Mouse (Mus musculus): ENCODE data around the gene Bcl2a1a.
"Not testable (repeated sequence)": the region's sequence is repeated elsewhere in the genome, so short reads cannot be mapped to it uniquely, and the experiment has no call there.

Gene Bcl2a1a

DNA sequence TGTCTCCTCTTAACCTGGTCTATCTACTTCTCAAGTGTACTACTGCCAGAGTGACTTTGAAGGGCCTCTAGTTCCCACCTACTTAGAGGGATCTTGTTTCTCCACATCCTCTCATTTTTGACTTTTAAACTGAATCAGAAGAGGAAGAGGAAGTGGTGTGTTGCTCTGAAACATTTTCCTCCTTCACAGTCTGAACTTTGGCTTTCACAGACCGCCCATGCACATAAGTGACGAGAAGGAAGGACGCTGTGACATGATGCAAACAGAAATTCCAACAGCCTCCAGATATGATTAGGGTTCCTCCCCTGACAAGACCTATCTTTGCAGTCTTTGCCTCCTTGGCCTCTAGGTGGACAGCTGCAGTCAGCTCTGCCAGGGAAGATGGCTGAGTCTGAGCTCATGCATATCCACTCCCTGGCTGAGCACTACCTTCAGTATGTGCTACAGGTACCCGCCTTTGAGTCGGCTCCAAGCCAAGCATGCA, at the start of gene Bcl2a1a:
TSS of gene Bcl2a1a (plus strand) at position 231 of the 484 bp plus-strand sequence.
- not testable (repeated sequence) for DNase-seq (ENCODE audit: low spot score in 2 of 2)

DNA sequence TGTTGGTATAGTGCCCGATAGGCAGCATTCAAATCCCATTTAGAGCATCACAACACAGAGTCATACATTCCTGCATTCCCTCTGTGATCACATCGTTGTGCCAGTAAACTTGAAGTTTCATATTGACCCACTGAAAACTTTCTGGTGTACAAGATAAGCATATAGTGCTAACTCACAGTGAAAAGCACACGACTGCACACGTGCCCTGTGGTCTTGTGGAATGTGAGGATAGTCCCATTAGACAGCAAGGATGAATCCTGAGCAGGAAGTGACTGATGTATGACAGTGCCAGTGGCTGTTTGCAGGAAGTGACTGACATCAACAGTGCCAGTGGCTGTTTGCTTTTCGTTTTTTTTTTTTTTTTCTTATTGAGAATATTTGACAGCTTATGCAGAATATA, 40.1 kb upstream of the Bcl2a1a start:
- DNase-seq (ENCODE audit: low spot score in 2 of 2), result not testable (repeated sequence)

GRCm38 (mm10) chr9:88938312-88938711, 18.4 kb upstream of the Bcl2a1a start:
- DNase-seq (ENCODE audit: low spot score in 2 of 2), result peak in 1 of 2 experiments; percentile 10

DNA sequence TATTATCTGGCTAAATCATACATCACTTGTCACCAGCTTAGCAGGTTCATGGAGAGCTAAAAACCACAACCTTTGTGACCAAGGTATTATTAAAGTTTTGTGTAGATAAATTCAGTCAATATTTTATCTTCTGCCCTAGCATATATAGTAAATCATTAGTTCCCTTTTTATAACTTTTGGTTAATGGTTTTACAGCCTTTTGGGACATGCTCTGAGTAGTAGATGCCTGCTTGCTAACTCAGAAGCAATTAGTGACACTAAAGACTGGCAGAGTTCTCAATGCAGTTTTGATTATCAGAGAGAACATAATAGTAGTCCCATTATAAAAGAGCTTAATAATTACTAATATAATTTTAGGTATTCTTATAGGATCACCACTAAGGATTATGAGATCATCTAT, 5.2 kb upstream of the Bcl2a1a start:
- not testable (repeated sequence) for DNase-seq (ENCODE audit: low spot score in 2 of 2)

GRCm38 (mm10) chr9:88953151-88953550, 3.5 kb upstream of the Bcl2a1a start:
- not testable (repeated sequence) for DNase-seq (ENCODE audit: low spot score in 2 of 2)

- DNase-seq (ENCODE audit: low spot score in 2 of 2), result not testable (repeated sequence)
These were observed 1.5 kb upstream of the Bcl2a1a start for GRCm38 (mm10) chr9:88955224-88955623.

DNA sequence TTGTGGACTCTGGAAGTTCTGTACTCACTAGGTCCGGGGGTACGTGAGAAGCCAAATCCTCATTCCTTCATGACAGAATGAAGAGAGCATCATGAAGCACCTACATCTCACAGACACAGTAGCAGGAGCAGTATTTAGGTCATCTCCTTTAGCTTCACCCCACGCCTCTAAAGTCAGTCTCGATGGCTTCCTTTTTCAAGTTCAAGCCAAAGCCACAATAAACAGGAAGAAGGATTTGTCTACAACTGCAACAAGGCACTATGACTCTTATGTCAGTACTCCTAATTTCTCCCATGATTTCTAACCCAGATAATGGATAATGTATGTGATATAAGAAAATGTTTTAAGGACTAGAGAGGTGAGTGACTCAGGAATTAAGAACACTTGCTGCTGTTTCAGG, 665 bp upstream of the Bcl2a1a start:
- not testable (repeated sequence) for DNase-seq (ENCODE audit: low spot score in 2 of 2)

DNA sequence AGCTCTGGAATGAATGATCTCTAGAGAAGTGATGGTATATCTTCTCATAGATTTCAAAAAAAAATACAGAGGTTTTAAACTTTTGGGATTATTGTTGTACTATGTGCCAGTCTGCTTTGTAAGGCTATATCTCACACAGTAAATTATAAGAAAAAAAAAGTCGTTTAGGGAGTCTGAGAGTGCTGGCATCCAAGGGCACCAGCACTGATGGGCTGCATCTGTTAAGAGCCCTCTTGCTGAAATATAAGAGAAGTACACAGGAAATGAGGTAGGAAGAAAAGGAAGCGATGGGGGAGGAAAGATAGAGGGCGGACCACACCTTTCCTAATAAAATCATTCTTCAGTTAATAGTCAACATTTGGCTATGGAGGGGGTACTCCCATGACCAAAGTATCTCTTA, 2.2 kb downstream of the Bcl2a1a start:
- no peak for DNase-seq (ENCODE audit: low spot score in 2 of 2)

GRCm38 (mm10) chr9:88959981-88960380, 3.3 kb downstream of the Bcl2a1a start:
- not testable (repeated sequence) for DNase-seq (ENCODE audit: low spot score in 2 of 2)

- not testable (repeated sequence) for DNase-seq (ENCODE audit: low spot score in 2 of 2)
These were observed 9.8 kb downstream of the Bcl2a1a start for GRCm38 (mm10) chr9:88966462-88966861.

DNA sequence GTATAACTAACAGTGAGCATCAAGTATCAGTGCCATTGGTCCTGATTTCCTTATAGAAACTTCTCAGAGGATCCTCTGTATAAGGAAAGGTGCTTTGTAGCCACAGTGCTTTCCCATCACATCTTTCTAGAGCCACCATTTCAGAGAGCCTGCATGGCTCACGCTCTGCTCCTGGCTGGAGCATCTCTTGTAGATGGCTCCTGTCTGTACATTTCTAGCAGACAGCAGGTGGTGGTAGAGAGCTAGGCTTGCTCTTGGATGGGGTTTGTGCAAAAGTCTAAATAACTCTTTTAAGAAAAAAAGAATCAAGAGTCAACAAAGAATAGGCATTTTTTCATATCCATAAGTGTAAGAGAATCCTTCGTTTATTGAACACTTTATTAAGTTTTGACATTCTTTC, 12.8 kb downstream of the Bcl2a1a start:
- not testable (repeated sequence) for DNase-seq (ENCODE audit: low spot score in 2 of 2)

- DNase-seq (ENCODE audit: low spot score in 2 of 2), result not testable (repeated sequence)
These were observed 20.2 kb downstream of the Bcl2a1a start for GRCm38 (mm10) chr9:88976875-88977274.

- DNase-seq (ENCODE audit: low spot score in 2 of 2), result not testable (repeated sequence)
These were observed 23.1 kb downstream of the Bcl2a1a start for GRCm38 (mm10) chr9:88979781-88980180.

GRCm38 (mm10) chr9:89001541-89001940, 44.8 kb downstream of the Bcl2a1a start:
- DNase-seq (ENCODE audit: low spot score in 2 of 2), result not testable (repeated sequence)

All from frontal cortex, postnatal 14 days (tissue).